Mouse (Mus musculus) kidney, postnatal 4 days (tissue): ENCODE results near the gene Pde4dip.

Source experiments
- DNase-seq, 2 experiments: peaks; one replicate each; pipeline ENCODE4 v3.0.0; 2021; ENCODE audit warnings: mixed read lengths in 2 of 2

Pde4dip gene

GRCm38 (mm10) chr3:97844163-97844820 lies 44.2 kb downstream of the Pde4dip start:
- no peak for DNase-seq

GRCm38 (mm10) chr3:97842641-97843040 lies 45.9 kb downstream of the Pde4dip start:
- no peak for DNase-seq

- DNase-seq = peak in 1 of 2 experiments; percentile 15
These were observed 48.1 kb downstream of the Pde4dip start for GRCm38 (mm10) chr3:97840439-97840838.

GRCm38 (mm10) chr3:97835888-97836287 lies 52.6 kb downstream of the Pde4dip start:
- DNase-seq = no peak

DNA sequence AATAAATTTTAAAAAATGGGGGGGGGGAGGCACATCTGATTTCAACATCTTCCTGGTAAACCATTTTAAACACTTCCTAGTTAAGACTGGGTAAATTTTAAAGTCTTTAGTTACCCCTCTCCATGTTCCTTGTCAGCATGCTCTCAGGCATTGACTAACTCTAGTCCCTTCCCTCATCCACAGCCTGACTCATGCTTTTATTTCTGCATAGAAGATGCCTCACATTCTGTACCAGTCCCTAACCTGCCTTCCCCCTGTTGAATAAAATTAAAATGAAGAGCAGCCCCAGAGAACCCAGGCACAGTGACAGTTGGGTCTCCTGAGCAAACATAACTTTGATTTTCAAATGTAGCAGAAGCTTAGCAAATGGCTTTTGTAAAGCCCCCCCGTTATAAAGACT lies 53.9 kb downstream of the Pde4dip start:
- DNase-seq = no peak

DNA sequence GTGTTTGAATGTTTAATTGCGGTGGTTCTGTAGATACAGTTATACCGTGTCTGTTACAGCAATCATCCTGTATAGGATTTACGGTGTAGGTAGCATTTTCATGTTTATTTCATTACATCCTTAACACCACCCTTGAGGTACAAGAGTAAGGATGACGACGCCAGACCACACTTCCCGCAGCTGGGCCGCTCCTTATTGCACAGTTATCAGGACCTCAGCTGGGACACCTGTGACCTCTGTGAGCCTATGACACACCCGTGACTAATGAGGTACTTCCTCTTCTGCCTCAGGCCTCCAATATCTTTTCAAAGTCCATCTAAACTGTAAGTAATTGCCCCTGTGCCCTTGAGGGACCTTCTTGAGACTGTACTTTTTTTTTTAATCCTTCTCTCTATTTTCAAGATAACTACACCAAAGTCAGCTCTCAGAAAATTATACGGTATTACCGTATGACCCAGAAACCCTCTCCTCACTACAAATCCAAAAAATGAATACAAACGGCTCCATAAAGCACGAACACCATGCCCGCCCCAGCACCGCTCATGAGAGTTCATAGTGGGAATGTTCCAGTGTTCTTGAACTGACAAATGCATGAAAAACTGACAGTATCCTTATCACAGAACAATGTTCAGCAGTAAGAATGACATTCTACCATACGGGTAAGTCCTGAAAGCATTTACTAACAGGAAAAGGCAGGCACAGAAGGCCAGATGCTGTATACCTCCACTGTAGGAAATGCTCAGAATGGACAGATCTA lies 56.8 kb downstream of the Pde4dip start:
- no peak for DNase-seq

DNA sequence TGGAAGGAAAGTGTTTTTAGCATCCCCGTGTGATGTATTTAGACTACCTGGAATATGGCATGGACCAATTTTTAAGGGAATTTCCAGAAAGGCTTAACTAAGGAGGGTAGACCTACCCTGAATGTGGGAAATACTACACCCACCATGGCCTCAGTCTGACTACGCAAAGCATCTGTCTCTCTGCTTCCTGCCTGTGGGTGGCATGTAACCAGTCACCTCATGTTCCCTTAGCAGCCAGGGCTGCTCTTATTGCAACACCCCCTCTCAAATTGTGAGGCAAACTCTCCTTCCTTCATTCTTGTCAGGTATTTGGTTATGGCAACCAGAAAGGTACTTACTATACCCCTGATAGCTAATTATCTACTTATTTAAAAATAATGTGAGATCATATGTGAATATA lies 57.9 kb downstream of the Pde4dip start:
- DNase-seq = no peak

DNA sequence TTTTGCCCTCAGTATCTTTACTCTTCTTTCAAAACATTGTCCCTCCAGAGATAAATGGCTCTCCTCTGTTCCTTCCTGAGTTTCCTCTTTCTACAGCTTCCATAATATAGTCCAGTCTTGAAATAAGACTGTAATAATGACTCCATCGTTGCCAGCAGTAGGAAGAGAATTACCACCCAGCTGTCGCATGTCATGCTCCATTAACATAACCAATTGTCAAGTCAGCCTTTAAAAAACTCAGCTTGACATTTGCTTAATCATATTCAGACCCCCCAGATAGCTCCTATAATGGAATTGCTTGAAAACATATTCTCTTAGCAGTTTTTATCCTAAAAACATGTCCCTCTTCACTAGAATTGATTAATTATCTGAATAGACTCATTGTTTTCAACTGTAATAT lies 58.4 kb downstream of the Pde4dip start:
- DNase-seq = no peak

DNA sequence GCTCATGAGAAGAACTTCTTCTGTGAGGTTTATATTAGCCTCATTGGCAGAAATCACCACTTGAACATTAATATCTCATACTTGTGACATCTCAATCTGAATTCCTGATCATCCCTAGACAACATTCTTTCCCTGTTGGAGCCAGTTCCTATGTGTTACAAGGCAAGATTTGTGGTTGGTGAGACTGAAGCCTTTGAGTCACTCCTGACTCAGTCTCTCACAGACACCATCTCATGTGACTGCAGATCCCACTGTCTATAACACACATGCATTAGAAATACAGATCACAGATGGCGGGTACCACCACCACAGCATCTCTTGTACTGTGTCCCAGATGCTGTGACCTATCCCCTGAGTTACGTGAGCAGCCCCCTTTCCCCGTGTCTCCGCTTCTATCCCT lies 60.2 kb downstream of the Pde4dip start:
- no peak for DNase-seq

- DNase-seq = no peak
These were observed 63.3 kb downstream of the Pde4dip start for GRCm38 (mm10) chr3:97825246-97825645.

- DNase-seq = peak in 1 of 2 experiments; percentile 29
These were observed 63.8 kb downstream of the Pde4dip start for GRCm38 (mm10) chr3:97824744-97825143.

DNA sequence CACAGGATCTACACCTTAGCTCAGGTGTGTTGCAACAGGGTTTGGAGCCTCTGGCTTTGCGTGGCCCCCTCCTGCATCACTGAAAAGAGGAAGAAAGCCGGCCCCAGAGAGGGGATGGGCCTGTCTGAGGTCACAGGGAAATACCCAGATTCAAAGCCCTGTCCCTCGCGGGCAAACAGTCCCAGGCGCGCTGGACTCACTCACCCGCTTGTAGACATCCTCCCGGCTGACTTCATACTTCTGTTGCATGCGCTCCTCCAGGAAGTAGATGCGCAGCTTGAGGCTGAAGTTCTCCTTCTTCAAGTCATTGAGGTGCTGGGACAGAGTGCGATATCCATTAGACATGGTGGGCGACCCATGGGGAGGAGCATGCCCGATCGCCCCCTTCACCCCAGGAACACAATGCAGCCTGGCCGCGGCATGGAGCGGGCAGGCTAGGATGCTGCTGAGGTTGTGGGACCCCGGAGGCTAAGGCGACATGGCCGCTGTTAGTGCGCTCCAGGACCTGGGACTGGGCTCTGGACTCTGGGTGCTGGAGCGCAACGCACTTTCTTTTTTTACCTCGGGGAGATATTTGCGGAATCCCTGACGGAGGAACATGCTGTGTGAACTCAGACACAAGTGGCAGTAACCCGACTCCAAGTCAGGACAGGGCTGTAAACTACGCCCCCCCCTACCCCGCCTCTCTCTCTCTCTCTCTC lies 64.3 kb downstream of the Pde4dip start:
- peak; percentile 40 to 62 for DNase-seq

DNA sequence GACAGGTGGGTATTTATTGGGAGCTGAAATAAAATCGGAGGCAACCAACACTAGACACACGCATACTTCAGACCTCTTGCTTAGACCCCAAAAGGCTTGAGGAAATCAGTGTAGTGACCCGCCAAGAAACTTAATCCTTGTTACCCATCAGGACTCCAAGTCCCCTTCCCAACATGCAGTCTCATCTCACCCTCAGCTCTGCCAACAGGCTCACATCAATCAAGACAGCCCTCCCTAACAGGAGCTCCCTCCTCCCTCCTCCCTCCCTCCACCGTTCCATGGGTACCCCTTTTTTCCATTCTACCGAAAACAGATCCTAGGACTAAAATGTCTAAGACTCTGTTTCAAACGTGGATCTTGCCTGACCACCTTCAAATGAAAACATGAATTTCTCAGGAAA lies 65.1 kb downstream of the Pde4dip start:
- DNase-seq = no peak

- no peak for DNase-seq
These were observed 69.5 kb downstream of the Pde4dip start for GRCm38 (mm10) chr3:97819050-97819449.

DNA sequence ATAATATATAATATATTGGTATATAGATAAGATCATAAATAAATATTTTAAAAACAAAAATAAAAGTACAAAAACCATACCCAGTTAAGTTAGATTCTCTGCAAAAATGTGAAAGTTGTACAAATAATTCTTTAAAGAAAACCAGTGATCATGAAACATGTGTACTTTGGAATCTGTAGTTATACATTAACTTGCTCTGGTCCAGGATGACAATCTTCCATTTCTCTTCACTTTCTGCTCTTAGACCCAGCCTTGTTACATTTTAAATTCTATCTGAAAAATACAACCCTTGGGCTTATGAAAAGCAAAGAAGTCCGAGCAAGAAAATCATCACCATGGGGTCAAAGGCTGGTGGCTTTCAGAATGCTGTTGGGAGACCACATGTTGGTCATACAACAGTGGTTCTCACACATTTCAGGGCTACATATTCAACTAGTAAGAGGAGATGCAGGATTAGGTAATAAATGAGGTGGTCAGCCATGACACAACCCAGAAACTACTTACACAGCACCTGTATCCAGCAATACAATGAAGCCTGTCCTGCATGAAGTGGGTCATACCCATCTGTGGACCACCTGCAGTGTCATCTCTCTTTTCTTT lies 70.0 kb downstream of the Pde4dip start:
- DNase-seq = peak in 1 of 2 experiments; percentile 23

DNA sequence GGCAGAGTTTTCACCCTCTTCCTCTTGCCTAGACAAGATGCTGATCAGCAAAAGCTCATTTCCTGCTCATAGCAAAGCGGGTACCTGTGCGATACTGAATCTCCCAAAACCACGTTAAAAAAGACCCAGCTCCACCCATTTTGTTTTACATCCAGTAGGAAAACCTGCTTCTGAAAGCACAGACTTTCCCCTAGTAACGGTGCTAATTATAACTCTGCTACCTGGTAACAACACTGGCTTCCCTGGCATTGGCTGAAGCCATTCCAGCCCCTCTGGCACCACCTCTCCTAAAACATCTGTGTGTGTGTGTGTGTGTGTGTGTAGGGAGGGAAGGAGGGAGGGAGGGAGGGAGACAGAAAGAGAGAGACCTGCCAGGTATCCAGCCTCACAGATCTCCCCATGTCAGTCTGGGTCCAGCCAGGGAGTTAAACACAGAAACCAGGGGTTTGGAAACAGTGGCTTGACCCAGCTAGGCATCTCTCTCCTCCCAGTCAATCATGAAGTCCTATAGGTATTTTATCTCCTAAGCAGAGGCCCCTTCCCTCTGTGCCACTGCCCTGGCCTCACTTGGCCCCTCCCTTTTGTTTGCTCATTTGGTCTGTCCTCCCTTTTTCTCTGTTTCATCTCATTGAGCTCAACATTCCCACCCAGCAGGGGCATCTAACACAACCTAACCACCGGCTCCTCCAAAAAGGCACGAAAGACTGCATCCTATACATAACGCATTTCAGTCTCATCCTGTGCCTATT lies 76.7 kb downstream of the Pde4dip start:
- DNase-seq = no peak

DNA sequence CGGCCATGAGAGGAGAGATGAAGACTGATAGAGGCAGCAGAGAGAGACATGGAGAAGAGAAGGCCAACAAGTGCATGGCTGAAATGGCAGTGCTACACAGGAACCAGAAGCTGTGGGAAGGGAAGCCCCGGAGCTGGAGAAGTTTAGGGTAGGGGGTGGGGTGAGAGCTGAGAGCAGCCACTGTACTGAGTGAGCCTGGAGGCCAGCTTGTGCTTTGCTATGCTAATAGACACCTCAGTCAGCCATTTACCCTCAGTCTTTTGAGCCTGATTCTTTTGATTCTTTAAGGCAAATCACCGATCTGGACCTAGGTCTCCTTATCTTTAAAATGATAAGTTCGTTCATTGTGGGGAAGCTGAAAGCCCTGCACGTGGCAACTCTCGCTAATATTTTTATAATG lies 77.3 kb downstream of the Pde4dip start:
- DNase-seq = no peak

- DNase-seq = no peak
These were observed 78.2 kb downstream of the Pde4dip start for GRCm38 (mm10) chr3:97810334-97810733.

DNA sequence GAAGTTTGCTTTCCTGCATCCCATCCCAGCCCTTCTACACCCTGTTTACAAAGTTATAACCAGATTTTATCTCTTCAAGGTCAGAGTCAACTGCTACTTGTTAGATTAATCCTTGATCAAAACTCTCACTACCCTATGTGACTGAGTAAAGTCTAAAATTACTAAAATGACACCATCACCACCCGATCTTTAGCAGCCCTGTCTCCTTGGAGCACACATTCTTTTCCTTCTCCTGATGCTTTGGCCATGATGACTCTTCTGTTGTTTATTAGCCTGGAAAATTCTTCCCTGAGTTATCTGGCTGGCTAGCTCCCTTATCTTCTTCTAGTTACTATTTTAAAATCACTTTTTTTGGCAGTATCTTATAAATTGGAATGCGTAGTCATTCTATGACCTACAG lies 82.9 kb downstream of the Pde4dip start:
- DNase-seq = no peak

DNA sequence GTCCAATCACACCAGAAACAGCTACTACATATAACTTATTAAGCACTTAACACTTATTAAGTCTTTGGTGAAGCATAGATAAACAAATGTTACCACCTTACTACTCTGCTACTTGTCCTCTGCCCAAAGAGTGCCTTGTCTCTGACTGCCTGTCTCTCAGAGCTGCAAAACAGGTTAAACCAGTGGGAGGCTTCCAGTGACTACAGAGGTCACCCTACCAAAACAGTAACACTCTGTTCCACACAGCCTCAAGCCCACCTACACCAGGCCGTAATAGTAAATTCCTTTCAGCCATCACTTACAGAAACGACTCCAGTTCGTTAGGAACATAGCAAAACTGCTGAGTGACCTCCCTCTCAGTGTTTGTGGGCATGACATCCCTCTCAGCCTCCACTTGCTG lies 84.8 kb downstream of the Pde4dip start:
- no peak for DNase-seq

DNA sequence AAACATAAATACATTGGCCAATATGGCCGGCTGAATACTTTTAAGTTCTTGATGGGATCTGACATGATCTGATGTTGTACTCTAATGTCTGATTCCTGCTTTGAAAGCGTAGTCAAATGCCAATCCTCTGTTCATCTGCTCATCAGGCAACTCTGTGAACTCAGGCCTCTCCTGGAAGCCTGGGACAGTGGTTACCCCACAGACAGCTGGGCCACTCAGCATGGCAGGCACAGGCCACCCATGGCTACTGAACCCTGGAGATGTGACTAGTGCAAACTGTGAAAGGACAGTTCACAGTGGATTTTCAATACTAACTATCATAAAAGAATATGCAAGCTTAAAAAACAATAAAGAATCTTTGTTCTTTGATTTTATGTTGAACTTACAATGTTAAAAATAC lies 85.6 kb downstream of the Pde4dip start:
- no peak for DNase-seq

- DNase-seq = no peak
These were observed 86.2 kb downstream of the Pde4dip start for GRCm38 (mm10) chr3:97802297-97802696.
